ENCODE assay signal across 8 mouse cellular contexts in the genomic region with DNA sequence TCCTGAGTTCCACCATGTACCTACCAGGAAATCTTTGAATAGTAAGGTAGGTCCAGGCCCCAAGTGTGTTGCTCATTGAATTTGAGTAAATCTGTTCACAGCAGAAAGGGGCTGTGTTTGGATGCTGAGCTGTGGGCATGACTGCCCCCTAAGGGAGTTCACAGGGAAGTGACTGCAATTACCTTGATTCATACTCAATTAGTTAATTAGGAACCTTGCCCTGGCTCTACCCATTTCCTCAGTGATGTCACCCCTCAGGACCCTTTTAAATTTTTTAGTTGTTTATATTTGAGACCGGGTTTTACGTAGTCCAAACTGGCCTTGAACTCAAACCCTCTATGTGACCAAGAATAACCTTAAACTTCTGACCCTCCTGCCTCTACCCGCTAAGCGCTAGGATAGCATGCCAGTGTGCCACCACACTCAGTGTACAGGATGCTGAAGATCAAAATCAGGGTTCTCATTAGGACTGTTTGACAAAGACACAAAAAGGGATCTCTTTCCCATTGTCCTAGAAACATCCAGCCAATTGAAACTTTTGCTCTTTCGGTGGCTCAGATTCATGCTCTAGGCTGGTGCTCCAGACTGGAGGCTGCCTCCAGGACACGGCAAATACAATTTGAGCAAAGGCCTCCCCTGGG. TPM values are rescaled to one million over a fixed set of nuclear protein-coding genes. Genes with fewer than 3 reads are reported as not detected.
DNase-seq lines count a peak whose midpoint lies in the region; ATAC-seq lines count a peak whose summit lies in the region.

No protein-coding gene starts in this region.

- WGBS in heart, embryonic 13.5 days = 13% methylated on average over 6 of the region's 6 CpGs
- 7% methylated on average over 6 of the region's 6 CpGs for WGBS in hindbrain, embryonic 13.5 days
- WGBS in midbrain, embryonic 13.5 days = 7% methylated on average over 6 of the region's 6 CpGs

- H3K4me3 ChIP-seq in heart, embryonic 13.5 days = peak overlapping the region; percentile 68
- H3K4me3 ChIP-seq in hindbrain, embryonic 13.5 days = peak overlapping the region; percentile 69
- peak overlapping the region; percentile 78 for H3K4me3 ChIP-seq in midbrain, embryonic 13.5 days (replicated peaks)

- no peak for ATAC-seq in heart, embryonic 13.5 days (ENCODE audit: extremely low read depth, insufficient number of reproducible peaks, low FRiP score, low TSS enrichment)
- peak; percentile 38; the same call in 1 of the 2 replicates for ATAC-seq in hindbrain, embryonic 13.5 days (ENCODE audit: low FRiP score)
- ATAC-seq in midbrain, embryonic 13.5 days = peak; percentile 55

- H3K27me3 ChIP-seq in heart, embryonic 13.5 days (replicated peaks) = peaks cover 7% of the 10 kb centered on the region; the same call in 1 of the 2 replicates
- no peaks in the 10 kb centered on the region for H3K27me3 ChIP-seq in hindbrain, embryonic 13.5 days
- no peaks in the 10 kb centered on the region for H3K27me3 ChIP-seq in midbrain, embryonic 13.5 days

- no peaks in the 10 kb centered on the region for H3K9me3 ChIP-seq in heart, embryonic 13.5 days
- H3K9me3 ChIP-seq in hindbrain, embryonic 13.5 days = no peaks in the 10 kb centered on the region
- H3K9me3 ChIP-seq in midbrain, embryonic 13.5 days = no peaks in the 10 kb centered on the region

- H3K4me1 ChIP-seq in heart, embryonic 13.5 days = peaks cover 18% of the 10 kb centered on the region
- H3K4me1 ChIP-seq in hindbrain, embryonic 13.5 days (replicated peaks) = peaks cover 17% of the 10 kb centered on the region
- peaks cover 20% of the 10 kb centered on the region for H3K4me1 ChIP-seq in midbrain, embryonic 13.5 days (replicated peaks)

- peak overlapping the region; percentile 37; the same call in 1 of the 2 replicates for H3K27ac ChIP-seq in heart, embryonic 13.5 days (replicated peaks)
- H3K27ac ChIP-seq in hindbrain, embryonic 13.5 days = peak overlapping the region; percentile 80
- H3K27ac ChIP-seq in midbrain, embryonic 13.5 days = peak overlapping the region; percentile 82

- peak overlapping the region; percentile 82 for H3K9ac ChIP-seq in heart, embryonic 13.5 days
- H3K9ac ChIP-seq in hindbrain, embryonic 13.5 days = peak overlapping the region; percentile 80
- peak overlapping the region; percentile 80 for H3K9ac ChIP-seq in midbrain, embryonic 13.5 days (replicated peaks)

- DNase-seq in heart, adult 8-10 months (ENCODE audit: low spot score) = no peak
- DNase-seq in MN1 (ENCODE audit: low spot score) = peak; percentile 51
- DNase-seq in left cerebral cortex, adult 9 months (ENCODE audit: low spot score in 2 of 2) = no peak
- no peak for DNase-seq in T-cell, adult 2 months (ENCODE audit: low spot score)
- DNase-seq in adrenal gland, adult (ENCODE audit: inconsistent age in 2 of 2, low spot score in 1 of 2) = no peak

- H3K4me2 ChIP-seq in heart, embryonic 13.5 days = peak overlapping the region; percentile 98
- peak overlapping the region; percentile 97 for H3K4me2 ChIP-seq in hindbrain, embryonic 13.5 days
- H3K4me2 ChIP-seq in midbrain, embryonic 13.5 days (replicated peaks) = peak overlapping the region; percentile 96

- 0 out of 2 replicates have a peak, but pooled peaks cover 5% of the 10 kb centered on the region for H3K36me3 ChIP-seq in heart, embryonic 13.5 days
- H3K36me3 ChIP-seq in hindbrain, embryonic 13.5 days = peaks cover 4% of the 10 kb centered on the region; the same call in 1 of the 2 replicates
- peaks cover 6% of the 10 kb centered on the region; the same call in 1 of the 2 replicates for H3K36me3 ChIP-seq in midbrain, embryonic 13.5 days

RNA-seq across cellular contexts. Expression of a gene that starts 0.5 kb away (rescaled TPM):
- polyA plus RNA-seq in heart, embryonic 13.5 days (2015; fragmentation: Nextera tagmentation; extraction: Ambion mirVana) = 8.1 and 10.7 TPM in 2 replicates
- 1 to 10 TPM; 1.3 to 2.6 (median 2.0) TPM for total RNA-seq in heart, adult 8-10 months (2022)
- 9.0 and 11.9 TPM in 2 replicates for polyA plus RNA-seq in hindbrain, embryonic 13.5 days (2015; fragmentation: Nextera tagmentation; extraction: Ambion mirVana)
- 11.0 and 12.5 TPM in 2 replicates for polyA plus RNA-seq in midbrain, embryonic 13.5 days (2015; fragmentation: Nextera tagmentation; extraction: Ambion mirVana)

RNA-seq across cellular contexts. Expression of a gene that starts 11.7 kb away (rescaled TPM):
- polyA plus RNA-seq in heart, embryonic 13.5 days (2015; fragmentation: Nextera tagmentation; extraction: Ambion mirVana) = 348 and 372 TPM in 2 replicates
- 100 to 1,000 TPM in 3 of 4 experiments, 10 to 100 TPM in 1; 76.1 to 145 (median 124) TPM for total RNA-seq in heart, adult 8-10 months (2022)
- 378 and 384 TPM in 2 replicates for polyA plus RNA-seq in hindbrain, embryonic 13.5 days (2015; fragmentation: Nextera tagmentation; extraction: Ambion mirVana)
- polyA plus RNA-seq in midbrain, embryonic 13.5 days (2015; fragmentation: Nextera tagmentation; extraction: Ambion mirVana) = 371 and 386 TPM in 2 replicates

RNA-seq across cellular contexts. Expression of a gene that starts 49.6 kb away (rescaled TPM):
- 11.0 and 11.1 TPM in 2 replicates for polyA plus RNA-seq in heart, embryonic 13.5 days (2015; fragmentation: Nextera tagmentation; extraction: Ambion mirVana)
- 10 to 100 TPM; 14.7 to 18.7 (median 18.0) TPM for total RNA-seq in heart, adult 8-10 months (2022)
- polyA plus RNA-seq in hindbrain, embryonic 13.5 days (2015; fragmentation: Nextera tagmentation; extraction: Ambion mirVana) = 14.6 and 15.2 TPM in 2 replicates
- 11.9 and 13.8 TPM in 2 replicates for polyA plus RNA-seq in midbrain, embryonic 13.5 days (2015; fragmentation: Nextera tagmentation; extraction: Ambion mirVana)
